Mouse (Mus musculus) gastrocnemius, adult 8-10 months (tissue): Measurements from ENCODE around the gene Zfyve28. TPM values are rescaled to one million over a fixed set of nuclear protein-coding genes. Genes with fewer than 3 reads are reported as not detected.

ENCODE experiments used
- DNase-seq, 2 experiments: peaks; one replicate each; pipeline ENCODE4 v3.0.0; 2022; ENCODE audit warnings: low spot score in 2 of 2
- total RNA-seq, 4 experiments: library from RNA; stranded (reverse); gene quantifications; 2 replicates each; pipeline ENCODE4 v1.2.4; 2022

Gene Zfyve28
- 1 to 10 TPM in 1 of 4 experiments, under 1 TPM in 3; 0.35 to 1.3 (median 0.68) TPM for total RNA-seq

DNA sequence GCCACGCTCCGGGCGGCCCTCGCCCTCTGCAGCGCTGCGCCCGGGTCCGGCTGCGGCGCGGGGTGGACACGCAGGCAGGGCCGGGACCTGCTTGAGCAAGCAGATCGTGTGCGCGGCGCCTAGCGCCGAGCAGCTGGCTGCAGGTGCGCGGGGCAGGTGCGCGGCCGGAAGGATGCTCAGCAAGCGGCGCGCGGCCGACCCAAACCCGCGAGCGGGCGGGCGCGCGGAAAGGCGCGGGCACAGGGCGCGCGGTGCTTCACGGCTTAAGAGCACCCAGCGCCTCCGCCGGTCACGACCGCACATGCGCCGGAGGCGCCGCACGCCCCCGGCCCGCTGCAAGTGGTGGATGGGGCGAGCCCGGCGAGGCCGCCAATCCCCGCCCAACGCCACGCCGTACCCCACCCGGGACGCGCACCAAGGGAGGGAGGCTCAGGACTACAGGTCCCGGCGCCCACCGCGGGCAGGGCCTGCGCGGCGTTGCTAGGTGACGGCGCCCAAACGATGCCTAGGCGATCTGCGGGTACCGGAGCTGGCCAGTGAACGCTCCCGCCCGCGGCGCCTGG lies at the start of gene Zfyve28, which contains the start of gene Cfap99:
Zfyve28 (minus strand) TSS at position 296 of the 563 bp plus-strand sequence.
Cfap99 (plus strand) TSS at position 447 of the 563 bp plus-strand sequence.
- DNase-seq = peak; percentile 55 to 66

GRCm38 (mm10) chr5:34336775-34337450 lies 48.7 kb upstream of the Zfyve28 start:
- peak in 1 of 2 experiments; percentile 18 for DNase-seq

GRCm38 (mm10) chr5:34336097-34336774 lies 48.0 kb upstream of the Zfyve28 start, which contains the start of gene Rnf4:
Gene Rnf4, plus strand, starts transcription at chr5:34336289.
- peak; percentile 97 for DNase-seq

DNA sequence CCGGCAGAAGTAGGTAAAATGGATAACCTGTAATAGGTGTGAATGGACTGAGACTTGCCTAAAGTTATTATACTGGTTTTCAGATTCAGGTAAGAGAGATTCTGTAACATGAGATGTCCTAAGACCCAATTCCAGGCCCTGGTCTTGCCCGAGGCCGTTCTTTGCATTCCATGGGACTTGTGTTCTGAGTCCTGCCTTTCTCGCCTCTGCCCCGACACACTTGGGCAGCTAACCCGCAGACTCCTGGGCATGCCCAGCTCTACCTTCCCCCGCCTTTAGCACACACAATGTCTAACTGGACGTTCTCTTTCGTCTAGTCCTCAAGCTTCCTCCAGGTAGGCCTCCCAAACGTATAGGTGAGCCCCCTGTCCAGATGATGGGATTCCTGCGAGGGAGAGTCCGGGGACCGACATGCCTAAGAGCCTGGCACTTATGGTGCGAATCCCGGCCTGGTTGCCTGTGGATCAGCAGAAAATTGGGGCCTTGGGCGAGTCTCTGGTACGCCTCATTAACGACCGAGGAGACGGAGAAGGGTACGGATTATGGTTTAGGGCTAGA lies 47.4 kb upstream of the Zfyve28 start:
- peak in 1 of 2 experiments; percentile 10 for DNase-seq

- DNase-seq = no peak
Observed at GRCm38 (mm10) chr5:34334081-34334480, 45.8 kb upstream of the Zfyve28 start.

GRCm38 (mm10) chr5:34330136-34330535 lies 41.9 kb upstream of the Zfyve28 start:
- no peak for DNase-seq

GRCm38 (mm10) chr5:34326875-34327576 lies 38.8 kb upstream of the Zfyve28 start:
- DNase-seq = no peak

DNA sequence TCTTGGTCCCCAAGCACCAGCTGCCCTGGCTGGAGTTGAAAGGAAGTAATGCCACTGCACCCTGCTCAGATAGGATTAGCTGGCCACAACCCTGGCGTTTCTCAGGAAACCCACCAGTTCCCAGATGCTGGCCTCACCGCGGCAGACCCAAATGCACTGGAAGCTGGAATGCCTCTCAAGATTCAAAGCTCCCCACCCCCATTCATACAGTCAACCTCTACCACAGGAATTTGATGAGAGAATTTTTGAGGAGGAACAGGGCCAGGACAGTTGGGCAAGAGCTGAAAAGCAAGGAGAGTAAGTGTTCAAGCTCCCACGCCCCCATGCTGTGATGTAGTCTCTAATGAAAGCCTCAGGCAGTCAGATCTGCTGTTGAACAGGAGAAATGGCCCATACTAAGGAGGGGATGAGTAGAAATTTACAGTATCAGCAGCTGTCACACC lies 38.0 kb upstream of the Zfyve28 start:
- DNase-seq = no peak

GRCm38 (mm10) chr5:34325286-34325685 lies 37.0 kb upstream of the Zfyve28 start:
- DNase-seq = no peak

- no peak for DNase-seq
Observed at GRCm38 (mm10) chr5:34321236-34321635, 33.0 kb upstream of the Zfyve28 start.

GRCm38 (mm10) chr5:34319491-34320034 lies 31.3 kb upstream of the Zfyve28 start:
- DNase-seq = no peak

DNA sequence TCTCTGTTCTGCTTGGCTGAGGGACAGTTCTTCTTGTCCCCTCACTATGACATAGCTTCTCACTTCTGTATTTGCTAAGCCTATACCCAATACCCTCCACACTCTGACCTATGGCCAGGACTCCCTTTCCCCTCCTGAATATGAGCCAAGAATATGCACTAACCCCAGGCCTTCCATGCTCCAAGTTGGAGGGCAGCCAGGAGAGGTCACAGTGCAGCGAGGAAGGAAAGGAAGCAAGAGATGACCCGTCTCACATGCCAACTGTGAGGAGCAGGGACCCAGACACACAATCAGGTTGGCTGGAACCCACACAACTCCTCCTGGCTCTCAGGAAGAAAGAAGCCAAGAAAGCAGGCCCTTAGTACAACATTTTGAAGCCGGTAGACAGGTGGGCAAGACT lies 20.8 kb upstream of the Zfyve28 start:
- DNase-seq = no peak

DNA sequence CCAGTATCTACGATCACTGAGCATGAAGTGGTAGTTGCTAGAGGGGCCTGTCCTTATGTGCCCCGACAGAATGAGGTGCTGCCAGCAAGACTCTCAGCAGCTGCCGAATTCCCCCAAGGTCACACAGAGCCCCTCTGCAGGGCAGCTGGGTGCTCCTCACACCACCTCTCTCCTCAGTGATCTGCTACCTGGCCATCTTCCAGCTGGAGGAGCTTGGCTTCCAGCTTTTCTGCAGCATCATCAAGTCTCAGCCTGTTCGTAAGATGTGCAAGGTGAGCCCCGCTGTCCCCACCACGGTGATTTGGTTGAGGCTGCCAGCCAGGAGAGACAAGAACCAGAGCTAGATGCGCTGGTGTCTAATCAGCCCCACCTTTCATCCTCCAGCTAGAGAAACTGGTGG lies 14.1 kb upstream of the Zfyve28 start:
- no peak for DNase-seq

DNA sequence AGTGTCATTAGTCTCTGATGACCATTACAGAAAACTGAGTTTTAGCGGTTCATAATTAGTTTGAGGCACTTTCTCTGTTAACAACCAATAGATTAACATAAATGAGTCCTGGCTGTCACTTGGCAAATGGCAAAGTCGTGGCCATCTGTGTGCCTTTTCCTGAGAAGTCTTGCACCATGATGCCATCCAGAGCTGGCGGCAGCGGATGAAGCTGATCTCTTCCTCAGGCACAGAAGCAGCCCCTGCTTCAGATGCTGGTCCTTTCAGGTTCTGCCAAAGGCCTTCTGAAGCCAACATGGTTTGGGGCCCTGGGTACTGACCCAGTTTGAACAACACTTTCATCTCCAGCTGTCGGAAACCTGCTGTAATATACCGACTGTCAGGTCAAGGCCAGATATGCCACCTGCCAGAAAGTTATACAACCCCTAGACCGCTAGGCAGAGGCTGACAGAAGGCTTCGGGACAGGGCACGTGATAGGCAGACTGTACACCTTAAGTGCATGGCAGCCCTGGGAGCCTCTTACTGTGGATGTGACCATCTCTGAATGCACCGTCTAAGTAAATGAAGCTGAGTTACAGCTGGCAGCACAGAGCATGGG lies 10.8 kb upstream of the Zfyve28 start:
- no peak for DNase-seq

DNA sequence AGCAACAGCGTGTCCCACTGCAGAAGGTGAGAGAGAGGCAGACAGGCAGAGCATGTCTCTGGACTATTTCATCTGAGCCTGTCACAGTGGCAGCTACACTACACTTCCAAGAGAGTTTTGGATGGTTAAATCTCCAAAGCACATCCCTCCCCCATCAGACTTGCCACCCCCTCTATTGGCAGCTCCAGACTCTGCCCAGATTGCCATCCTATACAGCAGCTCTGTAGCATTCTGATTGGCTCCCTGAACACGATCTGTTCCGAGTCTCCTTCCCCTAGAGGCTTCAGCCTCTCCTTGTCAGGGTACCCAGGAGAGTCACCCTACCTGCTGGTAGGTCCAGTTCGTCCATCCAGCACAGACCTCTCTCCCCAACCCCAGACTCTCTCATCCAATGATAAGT lies 9.8 kb upstream of the Zfyve28 start:
- DNase-seq = no peak

DNA sequence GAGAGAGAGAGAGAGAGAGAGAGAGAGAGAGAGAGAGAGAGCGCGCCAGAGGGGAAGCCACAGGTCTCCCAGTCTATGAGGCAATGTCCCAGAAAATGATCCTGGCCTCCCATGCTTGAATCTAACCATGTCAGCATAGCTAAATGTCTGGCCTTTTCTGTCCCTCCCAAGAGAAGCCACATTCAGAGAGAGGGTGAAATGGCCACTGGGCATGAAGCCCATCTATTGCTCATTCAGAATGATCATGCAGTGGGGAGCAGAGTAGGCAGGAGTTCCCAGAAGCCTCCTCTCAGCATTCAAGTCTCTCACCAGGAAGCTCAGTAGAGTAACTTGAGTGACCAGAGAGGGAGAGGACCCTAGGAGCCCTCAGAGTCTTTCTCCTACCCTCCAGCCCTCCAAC lies 6.9 kb upstream of the Zfyve28 start:
- no peak for DNase-seq

DNA sequence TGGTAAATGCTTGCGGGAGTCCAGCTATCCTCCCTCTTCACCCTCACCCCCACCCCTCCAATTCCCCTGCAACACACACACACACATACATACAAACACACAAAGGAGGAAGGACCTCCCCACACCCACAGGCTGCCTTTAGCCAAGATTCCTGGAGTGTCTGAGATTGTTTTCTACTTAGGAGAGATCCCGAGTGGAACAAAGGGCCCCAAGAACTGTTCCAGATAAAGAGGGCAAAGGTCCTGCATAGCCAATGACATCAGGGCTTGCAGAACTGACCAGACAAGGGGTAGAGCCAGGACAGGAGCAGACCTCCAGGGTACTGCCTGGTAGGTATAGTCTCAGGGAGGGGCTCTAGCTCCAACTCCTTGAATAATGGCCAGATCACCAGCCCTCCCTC lies 6.4 kb upstream of the Zfyve28 start:
- no peak for DNase-seq

GRCm38 (mm10) chr5:34293363-34293762 lies 5.1 kb upstream of the Zfyve28 start:
- DNase-seq = no peak

DNA sequence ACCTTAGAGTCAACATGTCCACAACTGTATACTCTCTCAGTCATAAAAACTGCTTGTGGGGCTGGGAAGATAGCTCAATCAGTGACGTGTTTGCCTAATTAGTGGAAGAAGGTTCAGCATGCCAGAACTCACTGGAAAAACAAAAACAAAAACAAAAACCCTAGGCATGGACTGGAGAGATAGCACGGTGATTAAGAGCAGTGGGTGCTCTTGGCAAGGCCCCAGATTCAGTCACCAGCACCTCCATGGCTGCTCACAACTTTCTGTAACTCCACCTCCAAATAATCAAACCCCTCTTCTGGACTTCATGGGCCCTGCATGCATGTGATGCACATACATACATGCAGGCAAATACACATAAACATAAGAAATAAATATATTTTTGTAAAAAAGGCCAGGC lies 1.0 kb upstream of the Zfyve28 start:
- DNase-seq = no peak

- DNase-seq = no peak
Observed at GRCm38 (mm10) chr5:34287838-34288145, 457 bp downstream of the Zfyve28 start.
